In the genomic region with DNA sequence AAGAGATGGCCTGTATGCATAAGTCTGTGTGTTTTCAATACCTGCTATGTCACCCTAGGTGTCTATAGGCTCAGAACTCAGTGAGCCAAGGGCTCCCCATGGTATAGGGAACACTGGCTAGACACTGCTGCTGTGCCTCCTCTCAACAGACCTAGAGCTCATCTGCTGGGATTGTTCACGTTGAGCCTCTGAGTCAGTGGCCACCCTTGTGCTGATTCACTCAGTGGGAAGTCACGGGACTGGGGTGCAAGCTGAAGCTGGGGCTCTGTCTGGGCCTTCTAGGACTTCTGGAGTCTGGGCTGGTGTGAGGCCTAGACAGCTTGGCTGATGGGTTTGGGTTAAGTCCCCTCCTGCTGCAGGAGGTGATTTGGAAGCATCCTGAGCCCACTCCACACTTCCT, we compare ENCODE assay signal across 10 mouse cellular contexts. TPM values are rescaled to one million over a fixed set of nuclear protein-coding genes. Genes with fewer than 3 reads are reported as not detected.
DNase-seq lines count a peak whose midpoint lies in the region; ATAC-seq and TF ChIP-seq lines count a peak whose summit lies in the region.
"Had no signal": no experiment of that assay in that cellular context is flagged by ENCODE, and none has a peak within 500 bp of the region (broad histone marks: within the 10 kb centered on the region; RNA-seq: fewer than 3 reads in every experiment).

No protein-coding gene starts in this region.

- DNase-seq in heart, adult 8-10 months (ENCODE audit: low spot score), result no peak
- no peak for DNase-seq in testis, postnatal 14 days (ENCODE audit: low spot score)
- DNase-seq in ovary, postnatal 36 days (ENCODE audit: low spot score), result no peak
- DNase-seq in yolk sac, embryonic 10.5 days (ENCODE audit: low spot score), result no peak
- no peak for DNase-seq in cerebellum, adult 18-20 months
- DNase-seq: lung, adult 18-20 months had no signal

- 55% methylated on average over 2 of the region's 2 CpGs for WGBS in heart, embryonic 11.5 days (ENCODE audit: insufficient replicate concordance)
- 75% methylated on average over 2 of the region's 2 CpGs for WGBS in limb, embryonic 12.5 days

- TF ChIP-seq POLR2A in testis, adult 2 months (IDR thresholded peaks at IDR 0.05; ENCODE audit: control insufficient read depth, low read depth, low read length), result no peak

- H3K4me1 ChIP-seq in heart, embryonic 11.5 days (ENCODE audit: control insufficient read depth, insufficient read depth, low read length), result no peaks in the 10 kb centered on the region
- peaks cover 8% of the 10 kb centered on the region for H3K4me1 ChIP-seq in testis, adult 2 months (ENCODE audit: control insufficient read depth, insufficient read depth, low read length)
- H3K4me1 ChIP-seq in limb, embryonic 12.5 days (replicated peaks), result peaks cover 7% of the 10 kb centered on the region; the same call in 1 of the 2 replicates

- peaks cover 5% of the 10 kb centered on the region for H3K27me3 ChIP-seq in heart, embryonic 11.5 days (ENCODE audit: control insufficient read depth, insufficient read depth, low read length)
- H3K27me3 ChIP-seq in testis, adult 2 months (ENCODE audit: control insufficient read depth, insufficient read depth, low read length), result no peaks in the 10 kb centered on the region
- peaks cover 25% of the 10 kb centered on the region for H3K27me3 ChIP-seq in limb, embryonic 12.5 days

- peaks cover under 1% of the 10 kb centered on the region; the same call in 1 of the 2 replicates for H3K36me3 ChIP-seq in heart, embryonic 11.5 days (ENCODE audit: control insufficient read depth, insufficient read depth, low read length)
- no peaks in the 10 kb centered on the region for H3K36me3 ChIP-seq in testis, adult 2 months (ENCODE audit: control insufficient read depth, insufficient read depth, low read length)
- peaks cover 37% of the 10 kb centered on the region; the same call in 1 of the 2 replicates for H3K36me3 ChIP-seq in limb, embryonic 12.5 days

- no peak overlapping the region for H3K9ac ChIP-seq in heart, embryonic 11.5 days (ENCODE audit: low read depth, low read length)
- peak overlapping the region; percentile 82; the same call in 1 of the 2 replicates for H3K9ac ChIP-seq in limb, embryonic 12.5 days (replicated peaks)

- H3K4me2 ChIP-seq in heart, embryonic 11.5 days, result peak overlapping the region; percentile 70; the same call in 1 of the 2 replicates
- H3K4me2 ChIP-seq in limb, embryonic 12.5 days, result peak overlapping the region; percentile 70

- no peak for ATAC-seq in heart, embryonic 11.5 days (replicated peaks; ENCODE audit: insufficient number of reproducible peaks, low FRiP score, low TSS enrichment)
- ATAC-seq in limb, embryonic 12.5 days (ENCODE audit: insufficient number of reproducible peaks, insufficient read depth, low FRiP score, low TSS enrichment, low read depth), result no peak

- H3K9me3 ChIP-seq in heart, embryonic 11.5 days (replicated peaks; ENCODE audit: control insufficient read depth, low read length), result no peaks in the 10 kb centered on the region
- H3K9me3 ChIP-seq in limb, embryonic 12.5 days, result no peaks in the 10 kb centered on the region

- no peak for TF ChIP-seq CTCF in testis, adult 2 months (IDR thresholded peaks at IDR 0.05; ENCODE audit: control insufficient read depth, insufficient read depth, insufficient replicate concordance, low read depth, low read length)

- no peak overlapping the region for H3K27ac ChIP-seq in heart, embryonic 11.5 days (ENCODE audit: low read depth, low read length)
- no peak overlapping the region for H3K27ac ChIP-seq in testis, adult 2 months (ENCODE audit: control insufficient read depth, insufficient read depth, low read depth, low read length)
- no peak overlapping the region for H3K27ac ChIP-seq in limb, embryonic 12.5 days

- H3K4me3 ChIP-seq in heart, embryonic 11.5 days (ENCODE audit: low read depth, low read length), result no peak overlapping the region
- peak overlapping the region; percentile 8; the same call in 1 of the 2 replicates for H3K4me3 ChIP-seq in testis, adult 2 months (ENCODE audit: control insufficient read depth, low read depth, low read length)
- peak overlapping the region; percentile 62; the same call in 1 of the 2 replicates for H3K4me3 ChIP-seq in limb, embryonic 12.5 days (replicated peaks)

RNA-seq across cellular contexts. Expression of gene Slc6a8, which starts 2.3 kb away (rescaled TPM):
- polyA plus RNA-seq in heart, embryonic 11.5 days (2014; fragmentation: Nextera tagmentation; extraction: Ambion mirVana), result 6.9 and 8.2 TPM in 2 replicates
- total RNA-seq in heart, adult 8-10 months (2022), result 100 to 1,000 TPM; 157 to 195 (median 180) TPM
- polyA plus RNA-seq in testis, adult 2 months (2012; rRNA removed), result 4.9 and 5.7 TPM in 2 replicates
- polyA plus RNA-seq in limb, embryonic 12.5 days (2016; fragmentation: Nextera tagmentation; extraction: Ambion mirVana), result 7.3 and 7.6 TPM in 2 replicates
- total RNA-seq: hematopoietic stem cell, adult 5-6 weeks had no signal

RNA-seq across cellular contexts. Expression of gene Pnck, which starts 15.3 kb away (rescaled TPM):
- 11.1 and 12.2 TPM in 2 replicates for polyA plus RNA-seq in heart, embryonic 11.5 days (2014; fragmentation: Nextera tagmentation; extraction: Ambion mirVana)
- 1 to 10 TPM; 5.2 to 9.5 (median 8.1) TPM for total RNA-seq in heart, adult 8-10 months (2022)
- polyA plus RNA-seq in testis, adult 2 months (2012; rRNA removed), result 4.0 and 4.3 TPM in 2 replicates
- polyA plus RNA-seq in limb, embryonic 12.5 days (2016; fragmentation: Nextera tagmentation; extraction: Ambion mirVana), result 18.0 and 19.3 TPM in 2 replicates

RNA-seq across cellular contexts. Expression of gene Dusp9, which starts 36.0 kb away (rescaled TPM):
- polyA plus RNA-seq in heart, embryonic 11.5 days (2014; fragmentation: Nextera tagmentation; extraction: Ambion mirVana), result 2.8 and 5.4 TPM in 2 replicates
- total RNA-seq in heart, adult 8-10 months (2022), result under 1 TPM in 1 of 4 experiments, not detected in 3; 0.19 TPM
- polyA plus RNA-seq in testis, adult 2 months (2012; rRNA removed), result 1.8 and 2.0 TPM in 2 replicates
- polyA plus RNA-seq in limb, embryonic 12.5 days (2016; fragmentation: Nextera tagmentation; extraction: Ambion mirVana), result 45.7 and 51.6 TPM in 2 replicates

RNA-seq across cellular contexts. Expression of gene Bcap31, which starts 40.7 kb away (rescaled TPM):
- polyA plus RNA-seq in heart, embryonic 11.5 days (2014; fragmentation: Nextera tagmentation; extraction: Ambion mirVana), result 171 and 188 TPM in 2 replicates
- 10 to 100 TPM; 65.8 to 86.6 (median 78.8) TPM for total RNA-seq in heart, adult 8-10 months (2022)
- polyA plus RNA-seq in testis, adult 2 months (2012; rRNA removed), result 10.8 and 12.2 TPM in 2 replicates
- 154 and 167 TPM in 2 replicates for polyA plus RNA-seq in limb, embryonic 12.5 days (2016; fragmentation: Nextera tagmentation; extraction: Ambion mirVana)

RNA-seq across cellular contexts. Expression of gene Abcd1, which starts 41.2 kb away (rescaled TPM):
- polyA plus RNA-seq in heart, embryonic 11.5 days (2014; fragmentation: Nextera tagmentation; extraction: Ambion mirVana), result 8.1 and 9.2 TPM in 2 replicates
- 10 to 100 TPM; 26.6 to 29.7 (median 28.2) TPM for total RNA-seq in heart, adult 8-10 months (2022)
- polyA plus RNA-seq in testis, adult 2 months (2012; rRNA removed), result 21.1 and 24.4 TPM in 2 replicates
- polyA plus RNA-seq in limb, embryonic 12.5 days (2016; fragmentation: Nextera tagmentation; extraction: Ambion mirVana), result 12.5 and 13.2 TPM in 2 replicates
